Mouse (Mus musculus): Measurements from ENCODE around the gene Vmn2r89. TPM values are rescaled to one million over a fixed set of nuclear protein-coding genes. Genes with fewer than 3 reads are reported as not detected.
"Not testable (repeated sequence)": the region's sequence is repeated elsewhere in the genome, so short reads cannot be mapped to it uniquely, and the experiment has no call there.

The Vmn2r89 gene
- total and polyA plus RNA-seq, 2 experiments from 2014 or later, result not detected

DNA sequence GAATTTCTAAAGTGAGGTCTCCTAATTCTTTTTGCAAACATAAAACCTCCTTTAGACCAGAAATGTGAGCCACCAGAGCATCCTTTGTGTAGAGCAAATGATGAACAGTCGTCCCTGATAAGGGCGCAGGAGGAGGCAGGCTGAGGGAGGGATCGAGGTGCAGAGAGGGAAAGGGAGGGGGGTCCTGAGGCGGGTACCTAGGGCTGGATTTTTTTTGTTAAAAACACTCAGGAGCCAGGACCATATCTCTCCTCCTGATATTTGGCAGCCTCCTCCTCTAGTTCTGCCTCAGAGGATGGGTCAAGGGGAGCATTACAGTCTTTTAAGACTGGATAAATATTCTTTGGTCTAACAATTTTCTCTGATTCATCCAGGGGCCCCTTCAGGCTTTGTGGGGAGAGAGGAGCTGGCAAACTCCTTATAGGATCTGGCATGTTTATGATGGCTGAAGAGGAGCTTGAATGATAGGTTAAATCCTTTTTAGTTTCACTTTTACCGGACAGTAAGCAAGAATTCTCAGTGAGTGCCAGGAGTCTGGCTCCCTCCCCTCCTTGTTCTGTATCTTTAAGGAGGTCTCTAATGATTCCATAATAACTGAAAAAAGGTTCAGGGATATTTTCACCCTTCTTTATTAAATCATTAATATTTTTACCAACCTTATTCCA is 30.5 kb downstream of the Vmn2r89 start:
- no peak for DNase-seq (ENCODE audit: low spot score)
- H3K4me1 ChIP-seq (ENCODE audit: insufficient read depth, low read length), result no peaks in the 10 kb centered on the region
- ATAC-seq, result no peak
- no peak overlapping the region for H3K9ac ChIP-seq (replicated peaks; ENCODE audit: low read length)
- no peaks in the 10 kb centered on the region for H3K36me3 ChIP-seq (ENCODE audit: insufficient read depth, low read length)
- TF ChIP-seq CTCF (IDR thresholded peaks at IDR 0.05; ENCODE audit: low read depth), result no peak
- no peak overlapping the region for H3K4me3 ChIP-seq (ENCODE audit: low read length)
- 88% methylated on average over 5 of the region's 5 CpGs for WGBS
- no peak overlapping the region for H3K27ac ChIP-seq
- no peak overlapping the region for H3K4me2 ChIP-seq (ENCODE audit: low read depth, low read length)
- no peaks in the 10 kb centered on the region for H3K27me3 ChIP-seq (ENCODE audit: insufficient read depth, low read length)
- no peaks in the 10 kb centered on the region for H3K9me3 ChIP-seq (ENCODE audit: low read length)

DNA sequence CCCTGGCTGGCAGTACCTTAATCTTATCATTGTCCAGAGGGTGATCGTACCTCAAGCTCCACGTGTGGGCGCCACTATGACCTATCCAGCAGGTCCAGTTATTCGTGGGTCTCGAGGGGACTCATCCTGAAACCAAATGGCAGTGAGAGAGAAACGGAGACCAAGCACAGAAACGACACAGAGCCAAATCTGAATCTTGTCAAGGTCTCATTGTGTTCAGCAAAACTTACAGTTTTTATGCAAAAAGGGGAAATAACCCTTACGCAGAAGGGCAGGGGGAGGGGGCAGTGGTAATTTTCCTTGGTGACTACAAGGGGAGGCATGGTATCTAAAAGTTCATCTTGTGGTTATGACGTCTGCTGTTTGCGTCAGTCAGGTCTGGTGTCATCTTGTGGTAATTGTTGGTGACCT is 31.3 kb downstream of the Vmn2r89 start:
- DNase-seq (ENCODE audit: low spot score); H3K9me3 ChIP-seq (ENCODE audit: low read length); ATAC-seq; H3K4me1 ChIP-seq (ENCODE audit: insufficient read depth, low read length); H3K27ac ChIP-seq; H3K27me3 ChIP-seq (ENCODE audit: insufficient read depth, low read length); H3K36me3 ChIP-seq (ENCODE audit: insufficient read depth, low read length); H3K4me3 ChIP-seq (ENCODE audit: low read length); H3K9ac ChIP-seq (replicated peaks; ENCODE audit: low read length); H3K4me2 ChIP-seq (ENCODE audit: low read depth, low read length): not testable (repeated sequence)
- WGBS, result 84% methylated on average over 10 of the region's 10 CpGs

DNA sequence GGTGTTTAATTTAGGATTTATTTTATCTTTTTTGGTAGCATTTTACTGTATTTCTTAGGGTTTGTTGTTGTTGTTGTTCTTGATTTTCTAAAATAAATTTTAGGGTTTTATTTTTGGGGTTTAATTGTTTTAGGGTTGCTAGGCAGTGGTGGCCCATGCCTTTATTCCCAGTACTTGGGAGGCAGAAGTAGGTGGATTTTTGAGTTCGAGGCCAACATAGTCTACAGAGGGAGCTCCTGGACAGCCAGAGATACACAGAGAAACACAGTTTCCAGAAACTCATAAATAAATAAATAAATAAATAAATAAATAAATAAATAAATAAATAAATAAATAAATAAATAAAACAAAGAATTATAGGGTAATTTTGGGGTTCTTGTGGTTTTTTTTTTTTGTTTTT is 32.0 kb downstream of the Vmn2r89 start:
- Histone ChIP-seq H3K36me3 (ENCODE audit: insufficient read depth, low read length) (no peaks in the 10 kb centered on the region), H3K27ac (no peak overlapping the region), H3K4me1 (ENCODE audit: insufficient read depth, low read length) (no peaks in the 10 kb centered on the region), H3K4me2 (ENCODE audit: low read depth, low read length) (no peak overlapping the region), H3K9me3 (ENCODE audit: low read length) (no peaks in the 10 kb centered on the region), H3K4me3 (ENCODE audit: low read length) (no peak overlapping the region), H3K27me3 (ENCODE audit: insufficient read depth, low read length) (no peaks in the 10 kb centered on the region), H3K9ac (replicated peaks; ENCODE audit: low read length) (no peak overlapping the region)
- TF ChIP-seq CTCF (IDR thresholded peaks at IDR 0.05; ENCODE audit: low read depth), result no peak
- 94% methylated on average over 1 of the region's 1 CpGs for WGBS
- ATAC-seq, result no peak
- DNase-seq (ENCODE audit: low spot score), result no peak

DNA sequence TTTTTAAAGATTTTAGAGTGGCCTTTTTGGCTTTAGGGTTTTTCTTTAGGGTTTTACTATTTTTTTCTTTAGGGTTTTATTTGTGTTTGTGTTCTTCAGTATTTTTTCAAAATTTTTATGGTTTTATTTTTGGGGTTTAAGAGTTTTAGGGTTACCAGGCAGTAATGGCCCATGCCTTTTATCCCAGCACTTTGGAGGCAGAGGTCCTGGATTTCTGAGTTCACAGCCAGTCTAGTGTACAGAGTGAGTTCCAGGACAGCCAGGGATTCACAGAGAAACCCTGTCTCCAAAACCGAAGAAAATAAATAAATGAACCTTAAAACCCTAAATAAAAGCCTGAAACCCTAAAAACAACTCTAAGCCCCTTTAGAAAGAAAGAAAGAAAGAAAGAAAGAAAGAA is 34.5 kb downstream of the Vmn2r89 start:
- Histone ChIP-seq H3K9ac (replicated peaks; ENCODE audit: low read length) (no peak overlapping the region), H3K9me3 (ENCODE audit: low read length) (no peaks in the 10 kb centered on the region), H3K27ac (no peak overlapping the region), H3K36me3 (ENCODE audit: insufficient read depth, low read length) (no peaks in the 10 kb centered on the region), H3K4me2 (ENCODE audit: low read depth, low read length) (no peak overlapping the region), H3K27me3 (ENCODE audit: insufficient read depth, low read length) (no peaks in the 10 kb centered on the region), H3K4me3 (ENCODE audit: low read length) (no peak overlapping the region), H3K4me1 (ENCODE audit: insufficient read depth, low read length) (no peaks in the 10 kb centered on the region)
- WGBS, result 91% methylated on average over 1 of the region's 1 CpGs
- DNase-seq (ENCODE audit: low spot score) (no peak), ATAC-seq (no peak)
- TF ChIP-seq CTCF (IDR thresholded peaks at IDR 0.05; ENCODE audit: low read depth), result no peak

DNA sequence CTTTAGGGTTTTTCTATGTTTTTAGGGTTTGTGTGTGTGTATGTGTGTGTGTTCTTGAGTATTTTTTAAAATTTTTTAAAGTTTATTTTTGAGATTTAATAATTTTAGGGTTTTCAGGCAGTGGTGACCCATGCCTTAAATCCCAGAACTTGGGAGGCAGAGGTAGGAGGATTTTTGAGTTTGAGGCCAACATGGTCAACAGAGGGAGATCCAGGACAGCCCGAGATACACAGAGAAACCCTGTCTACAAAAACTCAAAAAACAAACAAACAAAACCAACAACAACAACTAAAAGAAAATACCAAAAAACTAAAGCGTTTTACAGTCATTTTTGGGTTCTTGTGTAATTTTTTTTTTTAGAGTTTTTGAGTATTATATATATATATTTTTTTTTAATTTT is 44.1 kb downstream of the Vmn2r89 start:
- H3K4me1 ChIP-seq (ENCODE audit: insufficient read depth, low read length), result no peaks in the 10 kb centered on the region
- ATAC-seq (no peak), DNase-seq (ENCODE audit: low spot score) (no peak)
- no peak overlapping the region for H3K27ac ChIP-seq
- no peaks in the 10 kb centered on the region for H3K27me3 ChIP-seq (ENCODE audit: insufficient read depth, low read length)
- no peak for TF ChIP-seq CTCF (IDR thresholded peaks at IDR 0.05; ENCODE audit: low read depth)
- no peaks in the 10 kb centered on the region for H3K36me3 ChIP-seq (ENCODE audit: insufficient read depth, low read length)
- H3K9me3 ChIP-seq (ENCODE audit: low read length), result no peaks in the 10 kb centered on the region
- WGBS, result 93% methylated on average over 2 of the region's 2 CpGs
- H3K4me3 ChIP-seq (ENCODE audit: low read length), result no peak overlapping the region
- no peak overlapping the region for H3K4me2 ChIP-seq (ENCODE audit: low read depth, low read length)
- H3K9ac ChIP-seq (replicated peaks; ENCODE audit: low read length), result no peak overlapping the region

DNA sequence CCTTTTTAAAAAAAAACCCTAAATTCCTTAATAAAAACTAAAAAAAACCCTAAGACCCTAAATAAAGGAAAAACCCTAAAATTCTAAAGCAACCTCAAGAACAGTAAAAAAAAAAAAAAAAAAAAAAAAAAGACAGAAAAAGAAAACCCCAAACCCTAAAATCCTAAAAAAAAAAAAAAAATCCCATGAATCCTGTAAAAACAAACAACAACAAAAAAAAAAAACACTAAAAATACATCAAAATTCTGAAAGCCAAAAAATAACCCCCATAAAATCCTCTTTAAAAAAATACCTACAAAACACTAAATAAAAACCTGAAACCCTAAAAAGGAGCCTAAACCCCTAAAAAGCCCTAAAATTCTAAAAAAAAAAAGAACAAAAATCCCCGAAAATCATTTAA is 45.3 kb downstream of the Vmn2r89 start:
- WGBS, result 87% methylated on average over 1 of the region's 1 CpGs
- H3K27me3 ChIP-seq (ENCODE audit: insufficient read depth, low read length), result no peaks in the 10 kb centered on the region
- ATAC-seq, result no peak
- H3K4me3 ChIP-seq (ENCODE audit: low read length), result no peak overlapping the region
- H3K9me3 ChIP-seq (ENCODE audit: low read length), result no peaks in the 10 kb centered on the region
- no peak overlapping the region for H3K4me2 ChIP-seq (ENCODE audit: low read depth, low read length)
- H3K36me3 ChIP-seq (ENCODE audit: insufficient read depth, low read length), result no peaks in the 10 kb centered on the region
- no peaks in the 10 kb centered on the region for H3K4me1 ChIP-seq (ENCODE audit: insufficient read depth, low read length)
- DNase-seq (ENCODE audit: low spot score), result no peak
- H3K27ac ChIP-seq, result no peak overlapping the region
- no peak overlapping the region for H3K9ac ChIP-seq (replicated peaks; ENCODE audit: low read length)
- no peak for TF ChIP-seq CTCF (IDR thresholded peaks at IDR 0.05; ENCODE audit: low read depth)

DNA sequence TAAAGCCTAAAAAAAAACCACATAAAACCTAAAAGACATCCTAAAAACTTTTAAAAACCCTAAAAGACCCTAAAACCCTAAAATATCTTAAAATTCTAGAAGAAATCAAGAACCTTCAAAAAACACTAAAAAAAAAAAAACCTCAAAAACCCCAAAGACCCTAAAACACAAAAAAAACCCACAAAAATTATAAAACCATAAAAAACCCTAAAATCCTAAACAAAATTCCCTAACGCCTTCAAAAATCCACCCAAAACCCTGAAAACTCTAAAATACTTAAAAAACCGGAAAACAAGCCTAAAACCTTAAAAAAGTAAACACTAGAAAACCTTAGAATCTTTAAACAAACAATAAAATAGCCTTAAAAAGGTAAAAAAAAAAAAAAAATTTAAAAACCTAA is 46.3 kb downstream of the Vmn2r89 start:
- ATAC-seq (no peak), DNase-seq (ENCODE audit: low spot score) (no peak)
- Histone ChIP-seq H3K4me2 (ENCODE audit: low read depth, low read length) (no peak overlapping the region), H3K27me3 (ENCODE audit: insufficient read depth, low read length) (no peaks in the 10 kb centered on the region), H3K4me3 (ENCODE audit: low read length) (no peak overlapping the region), H3K9ac (replicated peaks; ENCODE audit: low read length) (no peak overlapping the region), H3K4me1 (ENCODE audit: insufficient read depth, low read length) (no peaks in the 10 kb centered on the region), H3K27ac (no peak overlapping the region), H3K36me3 (ENCODE audit: insufficient read depth, low read length) (no peaks in the 10 kb centered on the region), H3K9me3 (ENCODE audit: low read length) (no peaks in the 10 kb centered on the region)
- WGBS, result 97% methylated on average over 2 of the region's 2 CpGs
- no peak for TF ChIP-seq CTCF (IDR thresholded peaks at IDR 0.05; ENCODE audit: low read depth)
